Mouse (Mus musculus) urinary bladder, postnatal 25 days (tissue): ENCODE data around the gene Wdr81.

Experiments
- DNase-seq: peaks from one replicate; pipeline ENCODE4 v3.0.0; 2022; ENCODE audit warnings: low spot score

Gene Wdr81

GRCm38 (mm10) chr11:75438194-75438593 lies 16.3 kb downstream of the Wdr81 start:
- no peak for DNase-seq

- DNase-seq = no peak
These were observed 20.4 kb downstream of the Wdr81 start for GRCm38 (mm10) chr11:75434138-75434537.

DNA sequence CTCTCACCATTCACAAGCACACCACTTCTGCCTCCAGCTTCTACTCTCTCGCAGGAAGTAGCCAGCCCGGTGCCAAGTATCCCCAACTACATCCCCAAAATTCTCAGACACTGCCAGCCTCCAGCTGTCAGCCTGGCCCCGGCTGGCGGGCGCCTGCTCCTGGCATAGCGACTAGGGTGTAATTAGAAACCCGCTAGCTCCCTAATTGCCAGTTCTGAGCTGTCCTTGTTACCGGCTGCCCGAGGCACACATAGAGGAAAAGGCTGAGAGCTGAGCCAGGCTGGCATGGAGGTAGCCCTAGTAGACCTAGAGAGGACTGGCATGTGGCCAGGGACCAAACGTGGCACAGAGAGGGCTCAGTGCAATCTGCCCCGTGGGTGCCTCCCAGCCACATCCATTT lies 23.2 kb downstream of the Wdr81 start:
- no peak for DNase-seq

DNA sequence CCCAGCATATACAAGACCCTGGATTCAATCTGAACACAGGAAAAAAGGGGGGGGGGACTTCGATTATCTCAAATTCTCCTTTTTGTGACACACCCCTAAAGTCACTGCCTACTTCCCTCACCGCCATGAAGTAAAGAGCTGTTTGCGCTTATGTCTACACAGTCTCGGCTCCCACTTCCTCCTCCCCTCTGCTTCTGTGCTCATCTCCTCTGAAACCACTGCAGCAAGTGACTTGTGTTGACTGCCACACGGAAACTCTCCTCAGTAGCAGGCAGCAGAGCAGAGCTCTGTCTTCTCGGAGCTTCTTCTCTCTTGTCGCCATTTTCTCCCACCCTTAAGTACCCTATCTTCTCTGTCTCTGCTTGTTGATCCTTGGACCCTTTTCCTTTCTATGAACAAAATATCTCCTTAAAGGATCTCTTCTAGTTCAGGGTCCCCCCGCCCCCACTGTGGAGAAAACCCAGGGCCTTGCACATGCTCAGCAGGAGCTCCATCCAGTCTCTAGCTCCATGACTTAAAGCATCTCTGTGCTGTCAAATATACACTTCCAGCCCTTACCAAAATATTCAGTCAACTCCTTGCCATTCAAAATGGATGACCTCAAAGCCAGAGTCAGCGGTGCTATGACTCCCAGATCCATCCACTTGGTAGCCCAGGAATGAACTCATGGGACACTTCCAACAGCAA lies 25.4 kb downstream of the Wdr81 start:
- DNase-seq = no peak

DNA sequence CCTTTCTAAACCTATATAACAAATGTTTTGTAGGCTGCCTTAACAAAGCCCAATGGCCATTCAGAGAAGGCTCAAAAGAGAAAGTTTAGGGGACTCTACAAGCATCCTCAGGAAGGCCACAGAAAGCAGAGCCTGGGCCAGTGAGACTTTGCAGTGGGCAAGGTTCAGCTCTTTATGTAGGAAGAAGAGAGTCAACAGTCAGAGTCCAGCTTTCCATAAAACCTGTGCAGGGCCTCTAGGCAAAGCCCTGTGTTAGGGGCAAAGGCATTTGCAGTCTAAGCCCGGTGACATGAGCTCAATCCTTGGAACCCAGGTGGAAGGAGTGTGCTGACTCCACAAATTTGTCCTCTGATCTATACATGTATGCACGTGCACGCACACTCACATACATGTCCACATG lies 30.1 kb downstream of the Wdr81 start:
- DNase-seq = no peak

DNA sequence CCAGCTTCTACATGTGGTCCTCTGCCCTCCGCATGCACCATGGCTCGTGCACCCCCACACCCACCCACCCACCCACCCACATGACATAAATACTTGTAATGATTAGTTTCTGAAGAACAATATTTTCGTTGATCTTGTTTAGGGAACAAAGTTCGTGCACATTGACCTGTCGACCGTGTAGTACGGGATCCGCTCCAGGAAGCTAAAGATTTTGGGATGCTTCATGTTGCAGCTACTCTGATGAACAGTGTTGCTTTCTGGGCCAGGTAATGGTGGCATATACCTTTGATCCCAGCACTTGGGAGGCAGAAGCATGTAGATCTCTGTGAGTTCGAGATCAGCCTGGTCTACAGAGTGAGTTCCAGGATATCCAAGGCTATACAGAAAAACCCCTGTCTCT lies 30.5 kb downstream of the Wdr81 start:
- no peak for DNase-seq

- DNase-seq = no peak
These were observed 31.4 kb downstream of the Wdr81 start for GRCm38 (mm10) chr11:75423091-75423490.

GRCm38 (mm10) chr11:75422013-75422792 lies 32.3 kb downstream of the Wdr81 start, which contains the start of gene Serpinf1:
Gene Serpinf1 (minus strand): TSS chr11:75422701.
- no peak for DNase-seq

- DNase-seq = no peak
These were observed 33.0 kb downstream of the Wdr81 start for GRCm38 (mm10) chr11:75421375-75422012.

- no peak for DNase-seq
These were observed 33.6 kb downstream of the Wdr81 start for GRCm38 (mm10) chr11:75420810-75421374.

- DNase-seq = no peak
These were observed 34.5 kb downstream of the Wdr81 start for GRCm38 (mm10) chr11:75420037-75420436.

GRCm38 (mm10) chr11:75415994-75416393 lies 38.5 kb downstream of the Wdr81 start:
- DNase-seq = no peak

GRCm38 (mm10) chr11:75415096-75415495 lies 39.4 kb downstream of the Wdr81 start:
- DNase-seq = no peak

DNA sequence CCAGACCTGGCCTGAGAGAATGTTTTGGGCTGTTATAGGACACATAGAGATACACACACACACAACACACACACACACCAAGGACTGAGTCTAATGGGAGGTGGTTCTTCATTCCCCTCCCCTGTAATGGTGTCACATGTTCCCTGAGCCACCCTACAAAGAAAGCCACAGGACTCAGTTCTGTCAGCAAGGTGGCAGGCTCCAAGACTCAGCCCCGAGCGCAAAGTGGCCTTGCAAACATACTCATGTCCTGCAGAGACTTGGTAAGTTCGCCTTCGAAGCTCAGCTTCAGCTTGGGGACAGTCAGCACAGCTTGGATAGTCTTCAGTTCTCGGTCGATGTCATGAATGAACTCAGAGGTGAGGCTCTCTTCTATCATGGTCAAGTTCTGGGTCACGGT lies 43.9 kb downstream of the Wdr81 start:
- DNase-seq = no peak

- DNase-seq = no peak
These were observed 44.6 kb downstream of the Wdr81 start for GRCm38 (mm10) chr11:75409679-75410575.

- DNase-seq = no peak
These were observed 47.7 kb downstream of the Wdr81 start for GRCm38 (mm10) chr11:75406865-75407264.

- DNase-seq = no peak
These were observed 48.4 kb downstream of the Wdr81 start for GRCm38 (mm10) chr11:75406104-75406503.

- DNase-seq = no peak
These were observed 49.7 kb downstream of the Wdr81 start for GRCm38 (mm10) chr11:75404801-75405200.

- no peak for DNase-seq
These were observed 51.0 kb downstream of the Wdr81 start for GRCm38 (mm10) chr11:75403301-75404052.

DNA sequence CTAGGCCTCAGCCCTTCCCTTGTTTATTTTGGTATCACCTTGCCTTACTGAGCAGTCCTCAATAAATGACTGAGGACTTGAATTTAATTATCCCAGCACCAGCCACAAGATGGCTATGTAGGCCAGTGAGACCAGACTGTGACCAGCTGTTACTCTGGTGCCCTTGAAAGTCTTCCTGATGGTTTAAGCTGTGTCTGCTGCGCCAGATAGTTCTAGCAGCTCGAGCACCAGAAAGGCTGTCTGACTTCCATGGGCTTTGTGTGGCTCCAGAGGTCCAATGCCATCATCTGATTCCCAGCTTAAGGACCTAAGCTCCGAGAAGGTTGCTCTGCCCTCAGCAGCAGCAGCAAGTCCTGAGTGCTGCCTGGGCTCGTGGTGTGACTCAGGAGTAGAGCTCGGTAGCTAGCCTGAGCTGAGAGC lies 52.2 kb downstream of the Wdr81 start:
- DNase-seq = no peak

- no peak for DNase-seq
These were observed 54.4 kb downstream of the Wdr81 start for GRCm38 (mm10) chr11:75400099-75400498.
